Mouse (Mus musculus) spleen, adult 10 weeks (tissue): ENCODE measurements around the gene Gm4070. TPM values are rescaled to one million over a fixed set of nuclear protein-coding genes. Genes with fewer than 3 reads are reported as not detected.

ENCODE experiments used
- polyA plus RNA-seq: library from polyadenylated mRNA; stranded (reverse); fragments of 350-450 nt; fragmentation: Illumina TruSeq; extraction: RNeasy Lipid Tissue Mini Kit (QIAGEN cat#74804); gene quantifications from one replicate; pipeline ENCODE4 v1.2.3, GENCODE M21; 2015; ENCODE audit warnings: low replicate concordance; ENCODE audit not compliant: insufficient read depth

The Gm4070 gene
- 101 TPM for polyA plus RNA-seq

GRCm38 (mm10) chr7:105953812-105954211, at the start of gene Gm4070:
Gene Gm4070, minus strand, starts transcription at chr7:105953967.

Other genes starting within 250 kb of the Gm4070 start
- gene Ilk, start 217.4 kb downstream of the Gm4070 start, polyA plus RNA-seq = 159 TPM
- 51.1 TPM for gene Rrp8, start 216.6 kb downstream of the Gm4070 start, polyA plus RNA-seq
- 127 TPM for gene Taf10, start 209.6 kb downstream of the Gm4070 start, polyA plus RNA-seq
- 96.7 TPM for gene Tpp1, start 201.7 kb downstream of the Gm4070 start, polyA plus RNA-seq
- gene Dchs1, start 166.3 kb downstream of the Gm4070 start, polyA plus RNA-seq = 2.1 TPM
- 71.3 TPM for gene Mrpl17, start 142.9 kb downstream of the Gm4070 start, polyA plus RNA-seq